Mouse (Mus musculus) neural tube, embryonic 13.5 days (tissue): Measurements from ENCODE around the gene Polh. TPM values are rescaled to one million over a fixed set of nuclear protein-coding genes. Genes with fewer than 3 reads are reported as not detected.

Source experiments
- ATAC-seq: fragments of 200-750 bp; cut with Nextera tagmentation; 2 replicates; pipeline ENCODE4 v1.8.0; 2017; ENCODE audit warnings: low read depth, mild to moderate bottlenecking, moderate TSS enrichment, moderate library complexity
- H3K27ac ChIP-seq: fragments of 300-500 bp; sonication (generic); replicated peaks from 2 replicates; pipeline ENCODE4 v1.5.1; 2015; ENCODE audit warnings: moderate library complexity, mild to moderate bottlenecking, inconsistent platforms
- H3K27me3 ChIP-seq: fragments of 300-500 bp; sonication (generic); 2 replicates; pipeline ENCODE4 v1.6.1; 2015; ENCODE audit warnings: mild to moderate bottlenecking, inconsistent platforms
- H3K36me3 ChIP-seq: fragments of 300-500 bp; sonication (generic); 2 replicates; pipeline ENCODE4 v1.6.1; 2015; ENCODE audit warnings: mild to moderate bottlenecking, inconsistent platforms
- H3K4me1 ChIP-seq: fragments of 300-500 bp; sonication (generic); replicated peaks from 2 replicates; pipeline ENCODE4 v1.6.1; 2015; ENCODE audit warnings: inconsistent platforms
- H3K4me2 ChIP-seq: fragments of 300-500 bp; sonication (generic); 2 replicates; pipeline ENCODE4 v1.6.1; 2015; ENCODE audit warnings: inconsistent platforms, mild to moderate bottlenecking, moderate library complexity
- H3K4me3 ChIP-seq: fragments of 300-500 bp; sonication (generic); 2 replicates; pipeline ENCODE4 v1.5.1; 2015; ENCODE audit warnings: mild to moderate bottlenecking, inconsistent platforms
- H3K9ac ChIP-seq: fragments of 300-500 bp; sonication (generic); 2 replicates; pipeline ENCODE4 v1.6.1; 2015; ENCODE audit warnings: moderate library complexity, mild to moderate bottlenecking, inconsistent platforms
- H3K9me3 ChIP-seq: fragments of 300-500 bp; sonication (generic); 2 replicates; pipeline ENCODE4 v1.6.1; 2016; ENCODE audit warnings: inconsistent platforms
- WGBS: fragments of 180-500 bp; shearing (Covaris S2); methylation state at CpG from one replicate; pipeline ENCODE4 v1.1.7; 2015; 5-methylcytosine and 5-hydroxymethylcytosine counted together
- polyA plus RNA-seq: library from polyadenylated mRNA; unstranded; fragments of >200 nt; fragmentation: Nextera tagmentation; extraction: Ambion mirVana; gene quantifications from 2 replicates; pipeline ENCODE4 v1.2.1, GENCODE M21; 2015

Polh gene
- polyA plus RNA-seq: 8.0 and 8.4 TPM in 2 replicates

DNA sequence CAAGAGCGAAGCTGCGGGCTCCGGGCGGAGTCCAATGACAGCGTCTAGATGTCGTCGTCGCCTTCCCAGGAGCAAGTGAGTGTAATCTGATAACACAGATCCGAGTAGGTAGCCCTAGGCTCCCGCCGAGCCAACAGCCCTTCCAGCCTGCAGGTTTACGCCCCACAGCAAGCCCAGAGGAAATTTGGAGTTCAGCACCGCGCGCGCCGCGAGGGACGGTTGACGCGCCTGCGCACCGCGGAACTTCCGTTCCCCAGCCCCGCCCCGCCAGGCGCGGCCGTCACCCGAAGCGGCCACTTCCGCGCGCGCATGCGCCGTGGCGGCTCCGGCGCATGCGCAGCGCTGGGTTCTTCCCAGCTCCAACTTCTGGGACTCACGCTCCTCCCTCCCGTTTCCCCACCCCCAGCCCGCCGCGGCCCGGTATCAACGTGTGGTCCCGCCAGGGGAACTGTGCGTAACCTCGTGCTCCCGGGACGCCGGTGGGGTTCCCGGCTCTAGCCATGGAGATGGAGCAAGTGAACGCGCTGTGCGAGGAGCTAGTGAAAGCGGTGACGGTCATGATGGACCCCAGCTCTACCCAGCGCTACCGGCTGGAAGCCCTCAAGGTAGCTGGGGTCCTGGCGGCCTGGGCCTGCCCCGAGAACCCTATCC is at the start of gene Polh, which contains the start of gene Xpo5:
TSS of gene Polh (minus strand) at position 225 of the 651 bp plus-strand sequence.
TSS of gene Xpo5 (plus strand) at position 362 of the 651 bp plus-strand sequence.
- peak within 1 kb of the TSS; percentile 98 for H3K4me2 ChIP-seq
- peaks cover 44% of the 10 kb centered on the region for H3K36me3 ChIP-seq
- H3K9me3 ChIP-seq: no peaks in the 10 kb centered on the region
- H3K4me1 ChIP-seq: peaks cover 40% of the 10 kb centered on the region
- peak within 1 kb of the TSS; percentile 90 for H3K9ac ChIP-seq
- H3K4me3 ChIP-seq: peak within 1 kb of the TSS; percentile 95
- no peaks in the 10 kb centered on the region for H3K27me3 ChIP-seq
- peak within 1 kb of the TSS; percentile 81 for H3K27ac ChIP-seq
- ATAC-seq: peak; percentile 96
- WGBS: under 1% methylated on average over 63 of the region's 66 CpGs

DNA sequence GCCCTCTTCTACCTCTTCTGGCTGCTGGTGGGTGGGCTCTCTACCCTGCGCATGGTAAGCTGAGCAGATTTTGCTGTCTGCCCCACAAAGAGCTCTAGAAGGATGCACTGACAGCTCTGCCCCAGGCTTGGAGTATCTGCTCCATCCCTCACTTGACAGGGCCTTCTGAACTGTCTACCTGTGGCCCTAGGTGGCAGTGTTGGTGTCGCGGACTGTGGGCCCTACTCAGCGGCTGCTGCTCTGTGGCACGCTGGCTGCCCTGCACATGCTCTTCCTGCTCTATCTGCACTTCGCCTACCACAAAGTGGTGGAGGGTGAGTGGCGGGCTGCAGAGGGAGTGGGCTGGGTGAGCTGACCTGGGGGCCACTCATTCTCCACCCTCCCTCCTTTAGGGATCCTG is 48.7 kb upstream of the Polh start:
- Histone ChIP-seq H3K36me3 (peaks cover 36% of the 10 kb centered on the region), H3K4me3 (no peak overlapping the region), H3K27ac (no peak overlapping the region), H3K9me3 (no peaks in the 10 kb centered on the region), H3K4me1 (peaks cover 56% of the 10 kb centered on the region), H3K4me2 (no peak overlapping the region), H3K9ac (no peak overlapping the region), H3K27me3 (peaks cover 7% of the 10 kb centered on the region)
- ATAC-seq: no peak
- WGBS: 86% methylated on average over 7 of the region's 7 CpGs

DNA sequence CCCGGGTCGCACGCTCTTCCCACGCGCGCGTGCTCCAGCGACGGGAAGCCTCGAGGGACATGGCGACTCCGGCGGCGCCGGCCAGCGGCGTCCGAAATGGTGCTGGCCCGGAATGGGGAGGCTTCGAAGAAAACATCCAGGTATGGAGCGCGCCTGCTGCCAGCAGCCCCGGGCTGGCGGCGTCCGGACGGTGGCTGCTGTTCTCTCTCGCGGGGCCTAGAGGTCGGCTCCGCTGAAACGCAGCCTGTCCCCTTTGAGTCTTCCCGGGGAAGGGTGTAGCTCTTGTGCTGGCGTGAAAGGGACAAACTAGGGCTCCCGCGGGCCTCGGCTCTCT is 45.7 kb upstream of the Polh start:
- no peaks in the 10 kb centered on the region for H3K9me3 ChIP-seq
- H3K27ac ChIP-seq: peak overlapping the region; percentile 86
- peak overlapping the region; percentile 81 for H3K4me3 ChIP-seq
- peak overlapping the region; percentile 97 for H3K9ac ChIP-seq
- peaks cover 39% of the 10 kb centered on the region for H3K4me1 ChIP-seq
- H3K36me3 ChIP-seq: peaks cover 66% of the 10 kb centered on the region
- H3K27me3 ChIP-seq: no peaks in the 10 kb centered on the region
- peak overlapping the region; percentile 95 for H3K4me2 ChIP-seq
- WGBS: under 1% methylated on average over 37 of the region's 37 CpGs
- ATAC-seq: peak; percentile 60; the same call in 1 of the 2 replicates

DNA sequence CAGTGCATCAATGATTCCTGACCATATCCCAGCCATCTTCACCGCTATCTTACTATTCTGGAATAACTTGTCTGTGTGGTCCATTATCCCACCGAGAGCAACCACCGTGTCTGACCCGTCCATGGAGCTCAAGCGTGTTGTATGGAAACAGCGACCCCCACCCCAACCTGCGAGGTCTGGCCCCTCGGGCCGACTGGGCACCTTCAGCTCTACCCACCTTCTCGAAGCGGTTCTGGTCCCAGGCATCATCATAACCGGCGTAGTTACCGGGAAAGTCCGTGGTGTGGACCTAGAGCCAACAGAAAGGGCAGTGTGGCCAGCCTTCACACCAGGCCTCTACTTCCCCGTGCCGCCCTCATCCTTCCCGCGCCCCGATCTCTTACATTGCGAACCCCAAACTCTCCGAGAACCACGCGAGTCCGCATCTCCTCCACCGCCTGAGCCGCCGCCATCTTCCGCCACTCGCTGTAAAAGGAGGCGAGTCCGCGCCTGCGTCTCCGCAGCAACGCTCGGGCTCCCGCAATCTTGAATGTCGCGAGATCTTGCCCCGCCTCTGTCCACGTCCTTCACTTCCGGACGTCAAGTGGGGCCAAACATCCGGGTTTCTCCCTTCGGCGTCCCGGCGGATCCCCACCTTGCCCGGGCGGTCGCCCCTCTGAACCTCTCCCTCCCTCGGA is 45.2 kb upstream of the Polh start, which contains the start of the genes Polr1c and Yipf3:
TSS of gene Polr1c (minus strand) at position 543 of the 677 bp plus-strand sequence.
TSS of gene Yipf3 (plus strand) at position 569 of the 677 bp plus-strand sequence.
- no peaks in the 10 kb centered on the region for H3K9me3 ChIP-seq
- H3K36me3 ChIP-seq: peaks cover 71% of the 10 kb centered on the region
- WGBS: under 1% methylated on average over 53 of the region's 53 CpGs
- peak within 1 kb of the TSS; percentile 97 for H3K9ac ChIP-seq
- peak; percentile 94 for ATAC-seq
- peaks cover 36% of the 10 kb centered on the region for H3K4me1 ChIP-seq
- H3K27me3 ChIP-seq: no peaks in the 10 kb centered on the region
- H3K4me2 ChIP-seq: peak within 1 kb of the TSS; percentile 95
- peak within 1 kb of the TSS; percentile 81 for H3K4me3 ChIP-seq
- H3K27ac ChIP-seq: peak within 1 kb of the TSS; percentile 86

DNA sequence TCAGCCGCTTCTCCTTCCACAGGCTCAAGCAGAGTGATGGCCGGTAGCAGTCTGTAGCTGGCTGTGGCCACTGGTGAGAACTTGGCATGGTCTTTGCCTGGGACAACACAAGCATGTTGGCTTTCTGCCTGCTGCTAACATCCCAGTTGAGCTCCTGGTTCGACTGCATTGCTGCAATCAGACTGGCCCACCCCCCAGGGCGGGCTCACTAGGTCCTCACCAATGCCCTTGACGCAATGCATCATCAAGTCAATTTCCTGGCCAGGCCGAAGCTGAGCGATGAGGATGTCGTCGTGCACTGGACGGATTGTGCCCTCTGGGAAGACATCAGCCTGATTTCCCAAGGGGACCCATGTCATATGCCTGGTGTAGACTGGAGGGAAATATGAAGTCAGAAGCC is 42.1 kb upstream of the Polh start:
- Histone ChIP-seq H3K4me3 (no peak overlapping the region), H3K36me3 (peaks cover 72% of the 10 kb centered on the region), H3K4me2 (no peak overlapping the region), H3K27me3 (no peaks in the 10 kb centered on the region), H3K9me3 (no peaks in the 10 kb centered on the region), H3K9ac (no peak overlapping the region), H3K4me1 (peaks cover 26% of the 10 kb centered on the region), H3K27ac (no peak overlapping the region)
- 71% methylated on average over 10 of the region's 10 CpGs for WGBS
- no peak for ATAC-seq

DNA sequence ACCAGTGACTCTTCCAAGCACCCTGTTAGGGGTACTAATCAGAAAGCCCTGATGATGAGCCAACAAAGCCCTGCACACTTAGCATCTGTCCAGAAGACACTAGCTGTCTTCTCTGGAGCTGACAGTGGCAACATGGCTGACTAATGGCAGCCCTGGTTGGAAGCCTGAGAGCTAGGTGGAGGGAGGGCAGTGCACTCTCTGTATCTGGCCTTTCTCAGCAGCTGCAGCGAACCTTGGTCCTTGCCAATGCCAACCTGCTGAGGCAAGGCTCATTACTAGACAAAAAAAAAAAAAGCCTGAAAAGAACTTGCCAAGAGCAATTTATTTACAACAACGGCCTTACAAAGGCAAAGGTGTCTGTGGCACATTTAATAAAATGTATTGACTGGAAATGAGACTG is 41.2 kb upstream of the Polh start:
- no peak overlapping the region for H3K27ac ChIP-seq
- peaks cover 17% of the 10 kb centered on the region for H3K4me1 ChIP-seq
- 58% methylated on average over 2 of the region's 2 CpGs for WGBS
- ATAC-seq: no peak
- H3K4me3 ChIP-seq: no peak overlapping the region
- H3K9me3 ChIP-seq: no peaks in the 10 kb centered on the region
- no peak overlapping the region for H3K4me2 ChIP-seq
- peaks cover 76% of the 10 kb centered on the region for H3K36me3 ChIP-seq
- H3K27me3 ChIP-seq: no peaks in the 10 kb centered on the region
- no peak overlapping the region for H3K9ac ChIP-seq

DNA sequence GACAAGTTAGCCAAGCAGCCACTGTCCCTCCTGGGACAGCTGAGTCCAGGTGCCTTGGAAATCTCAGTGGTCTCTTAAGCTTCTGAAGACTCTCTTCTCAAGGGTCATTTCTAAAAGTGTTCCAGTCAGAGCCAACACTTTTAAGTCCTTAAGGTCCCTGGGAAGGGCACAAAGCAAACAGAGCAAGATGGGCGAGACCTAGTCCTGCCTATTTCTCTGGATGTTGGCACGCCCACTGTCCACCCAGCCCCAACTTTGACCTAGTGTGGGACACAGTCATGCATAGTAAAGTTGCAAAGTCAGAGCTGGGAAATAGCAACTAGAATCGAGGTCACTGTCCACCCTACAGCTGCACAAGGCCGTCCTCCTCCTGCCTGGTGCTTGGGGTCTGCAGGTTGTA is 40.5 kb upstream of the Polh start:
- H3K27me3 ChIP-seq: no peaks in the 10 kb centered on the region
- no peak overlapping the region for H3K4me2 ChIP-seq
- no peak overlapping the region for H3K4me3 ChIP-seq
- peaks cover 14% of the 10 kb centered on the region for H3K4me1 ChIP-seq
- ATAC-seq: no peak
- WGBS: 81% methylated on average over 4 of the region's 4 CpGs
- H3K27ac ChIP-seq: no peak overlapping the region
- H3K9ac ChIP-seq: no peak overlapping the region
- peaks cover 83% of the 10 kb centered on the region for H3K36me3 ChIP-seq
- H3K9me3 ChIP-seq: no peaks in the 10 kb centered on the region

DNA sequence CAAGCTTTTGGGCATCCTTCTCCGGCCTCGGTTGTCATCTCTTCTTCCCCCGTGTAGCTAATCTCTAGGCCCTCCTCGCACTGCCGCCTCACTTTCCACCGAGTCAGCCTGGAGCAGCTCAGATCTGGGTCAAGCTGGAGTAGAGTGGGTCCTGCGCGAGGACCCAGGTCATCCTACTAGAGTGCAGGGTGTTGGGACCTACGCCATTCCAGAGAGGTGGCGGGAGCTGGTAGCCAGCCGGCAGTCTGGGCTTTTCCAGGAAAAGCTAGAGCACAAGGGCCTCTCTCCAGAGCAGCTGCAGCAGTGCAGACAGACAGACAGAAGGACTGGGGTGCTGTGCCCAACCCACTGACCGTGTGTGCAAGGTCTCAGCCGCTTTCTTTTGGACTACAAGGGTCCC is 39.8 kb upstream of the Polh start:
- Histone ChIP-seq H3K27me3 (no peaks in the 10 kb centered on the region), H3K4me2 (no peak overlapping the region), H3K4me1 (peaks cover 14% of the 10 kb centered on the region), H3K9me3 (no peaks in the 10 kb centered on the region), H3K27ac (no peak overlapping the region), H3K4me3 (no peak overlapping the region), H3K9ac (no peak overlapping the region), H3K36me3 (peaks cover 89% of the 10 kb centered on the region)
- WGBS: 86% methylated on average over 13 of the region's 13 CpGs
- no peak for ATAC-seq

DNA sequence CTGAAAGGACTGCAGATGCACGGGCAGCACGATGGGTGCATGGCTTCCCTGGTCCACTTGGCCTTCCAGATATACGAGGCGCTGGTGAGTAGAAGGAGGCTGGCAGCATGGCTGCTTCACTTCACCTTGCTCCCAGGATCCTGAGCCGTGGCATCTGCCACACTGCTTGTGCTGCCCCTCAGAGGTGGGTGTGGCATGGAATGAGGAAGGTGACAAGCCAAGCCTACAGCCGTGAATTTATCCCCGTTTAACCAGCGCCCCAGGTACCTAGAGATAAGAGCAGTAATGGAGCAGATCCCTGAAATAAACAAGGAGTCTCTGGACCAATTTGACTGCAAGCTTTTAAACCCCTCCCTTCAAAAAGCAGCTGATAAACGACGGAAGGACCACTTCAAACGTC is 39.0 kb upstream of the Polh start:
- Histone ChIP-seq H3K9ac (no peak overlapping the region), H3K9me3 (no peaks in the 10 kb centered on the region), H3K4me1 (peaks cover 6% of the 10 kb centered on the region), H3K36me3 (peaks cover 97% of the 10 kb centered on the region), H3K4me3 (no peak overlapping the region), H3K27me3 (no peaks in the 10 kb centered on the region), H3K27ac (no peak overlapping the region), H3K4me2 (no peak overlapping the region)
- ATAC-seq: no peak
- 85% methylated on average over 11 of the region's 11 CpGs for WGBS

DNA sequence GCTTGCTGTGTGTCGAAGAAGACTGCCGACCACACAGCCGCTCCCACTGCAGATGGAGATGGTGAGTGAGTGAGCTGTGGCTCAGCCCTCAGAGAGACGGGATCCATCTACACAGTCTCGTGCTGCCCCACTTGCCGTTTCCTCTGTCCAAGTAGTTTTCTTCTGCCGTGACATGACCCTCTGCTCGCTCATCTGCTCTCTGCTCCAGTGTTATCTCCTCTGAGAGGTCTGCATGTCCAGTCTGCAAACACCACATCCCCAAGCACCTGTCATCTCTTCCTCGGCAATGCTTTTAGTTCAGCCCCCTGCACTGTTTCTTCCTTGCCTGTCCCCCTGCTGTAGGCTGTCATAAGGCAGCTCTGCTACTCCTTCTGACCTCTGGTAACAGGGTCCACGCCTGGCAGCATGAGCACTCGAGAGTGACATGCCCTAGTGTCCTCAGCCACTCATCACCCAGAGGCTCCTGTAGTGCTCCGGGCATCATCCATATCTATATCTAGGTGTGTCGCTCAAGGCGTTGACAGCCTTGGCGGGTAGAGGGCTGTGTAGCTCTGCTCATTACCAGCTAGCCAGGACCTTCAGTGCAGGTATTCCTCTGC is 37.2 kb upstream of the Polh start:
- Histone ChIP-seq H3K4me1 (no peaks in the 10 kb centered on the region), H3K9ac (no peak overlapping the region), H3K9me3 (no peaks in the 10 kb centered on the region), H3K36me3 (peaks cover 91% of the 10 kb centered on the region), H3K4me2 (no peak overlapping the region), H3K27me3 (no peaks in the 10 kb centered on the region), H3K27ac (no peak overlapping the region), H3K4me3 (no peak overlapping the region)
- 93% methylated on average over 15 of the region's 15 CpGs for WGBS
- ATAC-seq: no peak

DNA sequence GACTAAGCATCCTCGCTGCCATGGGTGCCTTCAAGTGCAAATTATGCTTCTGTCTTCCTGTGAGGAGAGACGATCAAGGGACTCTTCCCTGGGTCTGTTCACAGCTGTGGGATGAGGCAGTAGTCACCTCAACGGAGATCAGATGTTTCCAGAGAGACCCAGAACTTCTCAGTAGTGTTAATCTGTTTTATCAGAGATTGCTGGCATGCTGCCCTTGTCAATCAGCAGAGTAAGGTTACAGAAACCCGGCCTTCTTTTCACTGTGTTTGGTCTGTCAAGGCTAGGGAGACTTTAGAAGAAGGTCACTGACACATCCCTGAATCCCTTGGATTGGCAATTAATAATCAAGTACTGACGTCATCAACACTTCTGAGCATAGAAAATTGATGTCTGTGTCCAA is 35.0 kb upstream of the Polh start:
- Histone ChIP-seq H3K4me2 (no peak overlapping the region), H3K36me3 (peaks cover 89% of the 10 kb centered on the region), H3K27me3 (no peaks in the 10 kb centered on the region), H3K27ac (no peak overlapping the region), H3K4me1 (no peaks in the 10 kb centered on the region), H3K9ac (no peak overlapping the region), H3K9me3 (no peaks in the 10 kb centered on the region), H3K4me3 (no peak overlapping the region)
- ATAC-seq: no peak
- WGBS: 89% methylated on average over 5 of the region's 5 CpGs

DNA sequence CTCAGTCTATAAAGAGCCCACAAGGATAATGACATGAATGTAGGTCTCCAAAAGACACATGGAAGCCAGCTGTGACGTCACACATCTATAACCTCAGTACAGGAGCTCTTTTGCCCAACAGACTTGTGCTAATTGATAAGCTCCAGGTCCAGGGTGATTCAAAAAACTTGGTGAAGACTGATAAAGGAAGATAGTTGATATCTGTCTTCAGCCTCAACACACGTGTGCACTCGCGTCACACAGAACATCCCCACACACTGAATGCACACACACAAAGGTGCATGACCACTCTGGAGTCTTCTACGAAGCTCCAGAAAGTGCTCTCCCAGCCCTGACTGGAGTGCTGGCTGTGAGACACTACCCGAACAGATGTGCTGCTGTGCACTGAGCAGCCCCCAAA is 34.6 kb upstream of the Polh start:
- no peaks in the 10 kb centered on the region for H3K9me3 ChIP-seq
- no peak for ATAC-seq
- H3K4me2 ChIP-seq: no peak overlapping the region
- H3K27ac ChIP-seq: no peak overlapping the region
- no peak overlapping the region for H3K4me3 ChIP-seq
- peaks cover 85% of the 10 kb centered on the region for H3K36me3 ChIP-seq
- no peaks in the 10 kb centered on the region for H3K27me3 ChIP-seq
- no peaks in the 10 kb centered on the region for H3K4me1 ChIP-seq
- WGBS: 94% methylated on average over 6 of the region's 6 CpGs
- no peak overlapping the region for H3K9ac ChIP-seq
